Mouse (Mus musculus): ENCODE measurements around the gene Lamp5.

Lamp5 gene

DNA sequence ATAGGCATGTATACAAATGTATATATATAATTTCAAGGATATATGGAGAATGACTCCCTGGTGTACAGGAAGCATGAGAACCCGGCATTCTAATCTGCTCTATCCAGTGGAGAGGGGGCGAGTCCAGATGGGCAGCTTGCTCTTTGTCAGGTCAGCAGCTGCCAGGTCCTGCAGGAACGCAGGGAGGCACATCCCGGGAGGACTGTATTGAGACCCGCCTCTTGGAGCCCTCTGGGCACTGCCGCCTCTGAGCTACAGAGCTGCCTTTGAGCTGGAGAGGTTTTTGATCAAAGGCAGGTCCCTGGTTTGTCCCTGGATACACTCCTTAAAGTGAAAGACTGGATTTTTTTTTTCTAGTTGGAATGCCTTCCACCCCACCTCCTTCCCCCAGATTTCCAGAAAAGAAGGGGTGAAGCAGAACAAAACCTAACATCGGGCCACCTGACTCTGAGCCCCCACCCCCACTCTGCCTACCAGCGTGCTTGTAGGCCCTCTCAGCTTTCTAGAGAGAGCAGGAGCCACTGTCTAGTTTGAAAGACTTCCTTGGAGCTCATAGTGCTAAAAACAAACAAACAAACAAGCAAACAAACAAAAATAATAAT, at the start of gene Lamp5:
Gene Lamp5 (plus strand): TSS at position 552 of the 602 bp plus-strand sequence.
- DNase-seq: no peak

- DNase-seq: peak in 1 of 2 experiments; percentile 37
These were observed 48.2 kb upstream of the Lamp5 start for GRCm38 (mm10) chr2:136003836-136004235.

DNA sequence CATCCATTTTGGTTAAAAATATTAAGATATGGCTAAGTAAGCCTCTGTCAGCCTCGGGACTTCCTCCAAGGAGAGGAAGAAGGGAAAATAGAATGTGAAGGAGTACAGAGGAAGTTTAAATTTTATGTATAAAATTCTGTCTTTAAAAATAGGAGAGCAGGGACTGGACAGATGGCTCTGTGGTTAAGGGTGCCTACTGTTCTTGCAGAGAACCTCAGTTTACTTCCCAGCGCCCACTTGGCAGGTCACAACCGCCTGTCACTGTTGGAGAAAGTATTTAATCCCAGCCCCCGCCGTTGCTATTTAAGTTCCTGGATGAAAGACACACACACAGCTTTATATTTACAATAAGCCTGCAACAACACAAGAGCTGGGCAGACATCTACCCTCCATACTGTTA, 45.8 kb upstream of the Lamp5 start:
- no peak for DNase-seq

DNA sequence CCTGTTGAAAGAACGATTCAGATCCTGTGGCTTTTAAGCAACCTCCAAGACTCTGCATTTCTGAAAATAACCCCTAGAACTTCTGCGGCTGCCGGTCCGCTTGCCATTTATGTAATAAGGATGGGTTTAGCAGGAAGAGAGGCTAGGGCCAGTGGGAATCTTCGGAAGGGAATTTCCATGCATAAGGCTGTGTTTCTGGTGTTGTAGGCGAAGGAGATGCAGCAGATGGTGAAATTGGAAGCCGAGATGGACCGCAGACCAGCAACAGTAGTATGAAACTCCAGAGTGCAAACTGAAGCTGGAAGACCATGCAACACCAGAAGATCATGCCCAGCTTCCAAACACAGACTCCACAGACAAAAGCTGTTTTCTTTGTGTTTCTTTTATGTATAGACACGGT, 39.3 kb upstream of the Lamp5 start:
- DNase-seq: no peak

- DNase-seq: peak in 1 of 2 experiments; percentile 24
These were observed 3.6 kb upstream of the Lamp5 start for GRCm38 (mm10) chr2:136048464-136048863.

GRCm38 (mm10) chr2:136050793-136051615, 1.0 kb upstream of the Lamp5 start:
- peak; percentile 39 to 44 for DNase-seq

DNA sequence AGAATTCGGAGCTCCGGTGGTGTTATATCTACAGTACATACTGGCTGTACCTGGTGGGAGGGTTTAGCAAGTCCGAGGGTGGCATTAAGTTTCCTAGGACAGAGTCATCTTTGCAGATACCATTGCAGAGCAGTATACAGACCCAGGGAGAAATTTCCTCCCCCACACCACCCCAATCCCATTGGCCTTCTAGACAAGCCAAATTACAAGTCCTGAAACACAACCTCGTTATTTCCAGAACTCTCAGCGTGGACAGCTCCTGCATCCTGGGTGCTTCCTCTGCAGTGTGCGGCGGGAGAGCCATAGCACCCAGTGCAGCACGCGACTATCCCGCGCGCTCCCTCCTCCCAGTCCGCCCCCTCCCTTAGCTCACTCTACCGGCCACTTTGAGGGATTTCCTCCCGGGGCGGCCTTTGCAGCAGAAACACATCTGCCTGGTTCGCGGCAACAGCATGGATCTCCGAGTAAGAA, 5.9 kb downstream of the Lamp5 start:
- no peak for DNase-seq

DNA sequence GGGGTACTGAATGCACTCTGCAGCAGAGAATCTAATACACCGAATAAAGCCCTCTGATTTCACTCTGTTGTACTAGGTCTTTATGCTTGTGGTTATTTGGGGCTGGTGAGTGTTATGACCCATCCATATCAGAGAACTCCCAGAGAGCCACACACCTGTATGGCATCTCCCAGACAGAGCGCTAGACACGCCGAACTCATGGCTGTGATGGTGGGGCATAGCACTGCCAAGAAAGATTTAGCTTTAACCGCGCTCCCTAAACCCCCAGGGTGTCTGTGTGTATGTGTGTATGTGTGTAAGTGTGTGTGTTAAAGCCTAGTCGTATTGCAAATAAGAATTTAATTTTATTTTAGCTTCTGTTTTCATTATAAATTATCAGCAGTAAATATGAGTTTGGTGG, 6.4 kb downstream of the Lamp5 start:
- DNase-seq: no peak

DNA sequence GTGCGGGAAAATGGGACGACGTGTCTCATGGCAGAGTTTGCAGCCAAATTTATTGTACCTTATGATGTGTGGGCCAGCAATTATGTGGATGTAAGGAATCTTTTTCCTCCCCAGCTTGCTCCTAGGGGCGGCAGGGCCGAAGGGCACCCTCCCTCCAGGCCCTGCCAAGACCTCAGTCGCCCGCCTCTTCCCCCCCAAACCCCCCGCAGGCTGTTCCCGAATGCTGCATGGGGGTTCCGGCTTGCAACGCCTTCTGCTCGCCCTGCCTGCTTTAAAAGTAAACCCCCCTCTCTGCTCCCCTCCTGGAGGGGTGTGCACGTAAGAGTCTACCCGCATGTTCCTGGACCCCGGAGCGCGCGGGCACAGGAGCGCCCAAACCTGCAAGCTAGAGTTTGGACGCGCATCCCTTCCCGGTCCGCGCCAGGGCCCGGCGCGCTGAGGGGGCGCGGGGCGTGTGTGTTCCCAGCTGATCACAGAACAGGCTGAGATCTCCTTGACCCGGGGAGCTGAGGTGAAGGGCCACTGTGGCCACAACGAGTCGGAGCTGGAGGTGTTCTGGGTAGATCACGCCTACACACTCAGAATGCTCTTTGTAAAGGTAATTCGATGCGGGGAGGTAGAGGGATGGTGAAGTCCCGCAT, 7.1 kb downstream of the Lamp5 start:
- no peak for DNase-seq

GRCm38 (mm10) chr2:136064356-136064755, 12.3 kb downstream of the Lamp5 start:
- no peak for DNase-seq

DNA sequence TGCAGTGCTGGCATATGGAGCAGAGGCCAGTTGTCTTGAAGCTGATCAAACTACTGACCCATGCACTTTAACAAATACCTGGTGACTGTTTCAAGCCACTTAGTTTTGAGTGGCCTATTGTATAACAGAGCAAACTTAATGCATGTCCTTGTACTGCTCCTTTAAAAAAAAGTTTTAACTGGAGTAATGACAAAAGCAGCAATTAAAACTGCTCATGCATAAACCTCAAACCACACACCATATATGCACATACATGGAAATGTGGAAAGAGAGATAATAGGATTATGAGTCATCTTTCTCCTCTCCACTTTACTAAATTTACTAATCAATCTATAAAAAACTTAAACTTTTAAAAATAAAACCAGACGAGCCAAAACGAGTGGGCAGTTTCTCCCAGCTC, 43.9 kb downstream of the Lamp5 start:
- no peak for DNase-seq

GRCm38 (mm10) chr2:136097143-136097542, 45.1 kb downstream of the Lamp5 start:
- no peak for DNase-seq

DNA sequence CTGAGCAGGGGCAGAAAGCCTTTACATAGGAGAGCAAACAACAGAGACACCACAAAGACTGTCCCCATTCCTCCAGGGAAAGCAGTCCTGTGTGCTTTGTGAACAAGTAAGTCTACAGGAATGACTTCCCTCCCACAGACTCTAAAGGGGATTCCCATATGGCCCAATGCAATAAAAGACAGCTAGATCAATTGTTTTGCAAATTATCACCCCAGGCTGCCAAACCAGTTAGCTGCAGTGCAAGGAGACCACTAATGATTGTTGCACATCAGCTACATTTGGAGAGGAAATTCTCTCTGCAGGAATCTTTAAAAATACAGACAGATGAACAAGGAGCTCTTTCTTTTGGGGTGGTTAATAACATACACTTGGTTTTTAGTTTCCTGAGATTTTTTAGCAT, 55.6 kb downstream of the Lamp5 start:
- DNase-seq: no peak

DNA sequence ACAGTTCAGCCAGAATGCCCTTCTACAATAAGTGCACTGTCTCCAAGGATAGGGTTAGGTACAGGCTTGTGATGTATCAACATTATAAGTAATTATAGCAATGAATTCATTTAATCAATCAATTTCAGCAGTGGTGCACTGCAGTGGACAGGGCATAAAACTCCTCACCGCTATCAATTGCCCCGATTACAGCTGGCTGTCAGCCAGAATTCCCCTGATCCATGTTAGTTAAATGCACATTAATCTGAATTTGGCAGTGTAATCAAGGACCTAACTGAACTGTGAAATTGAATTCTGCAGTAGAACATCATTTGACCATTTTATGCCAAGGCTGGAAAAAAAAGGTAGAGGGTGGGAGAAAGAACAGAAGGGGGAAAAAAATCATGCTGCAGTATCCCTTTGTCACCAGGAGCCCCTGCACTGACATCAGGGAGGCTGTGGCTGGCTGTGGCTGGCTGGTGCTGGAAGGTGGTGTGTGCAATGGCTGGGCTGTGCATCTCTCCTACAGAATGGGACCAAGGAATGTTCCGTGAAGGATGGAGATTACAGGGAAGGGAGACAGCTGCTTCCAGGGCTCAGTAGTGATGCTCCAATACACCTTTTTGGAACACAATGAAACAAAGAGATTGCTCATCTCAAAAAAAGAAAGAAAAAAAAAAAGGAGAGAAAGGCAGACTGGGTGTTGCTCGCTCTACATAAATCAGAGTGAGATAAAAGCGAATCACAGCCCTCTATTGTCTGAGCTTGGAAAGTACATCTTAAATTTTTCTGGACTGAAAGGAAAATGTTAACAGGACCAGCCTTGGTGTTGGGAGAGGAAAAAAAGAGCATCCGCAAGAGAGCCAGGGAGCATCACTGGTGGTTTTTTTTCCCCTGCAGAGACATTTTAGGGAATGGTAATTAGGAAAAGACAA, 56.3 kb downstream of the Lamp5 start:
- DNase-seq: peak; percentile 17 to 22

DNA sequence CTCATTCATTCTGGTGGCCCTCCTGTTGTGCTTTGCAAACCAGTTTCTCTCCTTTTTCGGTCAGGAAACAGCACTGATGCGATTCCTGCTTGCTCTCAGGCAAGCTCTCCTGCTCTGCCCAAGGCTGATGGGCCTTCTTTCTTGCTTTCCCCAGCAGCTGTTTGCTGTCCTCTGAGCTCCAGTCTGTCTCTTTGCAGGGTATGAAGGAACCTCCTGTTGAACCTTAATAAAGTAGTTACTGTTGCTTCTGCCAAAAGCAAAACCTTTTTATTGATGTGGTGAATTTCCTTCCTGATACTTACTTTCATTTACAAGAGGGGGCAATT, 57.0 kb downstream of the Lamp5 start:
- peak in 1 of 2 experiments; percentile 10 for DNase-seq

DNA sequence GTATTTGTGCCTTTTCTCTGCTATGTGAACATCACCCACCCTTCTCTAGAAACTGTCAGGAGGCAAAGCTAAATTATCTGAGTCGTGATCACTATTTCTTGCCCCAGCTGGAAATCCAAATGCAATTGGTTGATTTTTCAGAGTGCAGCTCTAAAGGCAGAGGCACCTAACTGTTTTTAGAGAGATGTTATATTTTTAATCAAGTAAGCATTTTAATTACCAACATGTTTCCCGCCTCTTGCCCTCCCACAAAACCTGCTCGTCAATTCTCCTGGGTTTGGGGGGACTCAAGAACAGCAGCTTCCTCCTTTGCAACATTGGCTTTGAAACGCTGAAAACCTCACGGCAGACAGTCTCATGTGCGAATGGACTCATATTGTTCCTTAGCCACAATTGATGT, 61.3 kb downstream of the Lamp5 start:
- no peak for DNase-seq

GRCm38 (mm10) chr2:136118006-136118405, 66.0 kb downstream of the Lamp5 start:
- no peak for DNase-seq
